Mouse (Mus musculus): ENCODE data around the gene Tspan3. TPM values are rescaled to one million over a fixed set of nuclear protein-coding genes. Genes with fewer than 3 reads are reported as not detected.

Gene Tspan3
- polyA plus RNA-seq, 1 experiment from 2014 or later: 399 TPM

GRCm38 (mm10) chr9:56092102-56092501 is 73.2 kb downstream of the Tspan3 start:
- Histone ChIP-seq H3K27me3 (ENCODE audit: insufficient read depth, poor library complexity, severe bottlenecking) (no peaks in the 10 kb centered on the region), H3K4me1 (peaks cover 31% of the 10 kb centered on the region), H3K9me3 (no peaks in the 10 kb centered on the region), H3K36me3 (no peaks in the 10 kb centered on the region), H3K4me3 (no peak overlapping the region), H3K27ac (no peak overlapping the region)
- no peak for DNase-seq (ENCODE audit: low spot score)
- WGBS: 38% methylated on average over 2 of the region's 2 CpGs

GRCm38 (mm10) chr9:56090546-56091225 is 74.6 kb downstream of the Tspan3 start:
- 77% methylated on average over 5 of the region's 5 CpGs for WGBS
- H3K27ac ChIP-seq: peak overlapping the region; percentile 82
- no peaks in the 10 kb centered on the region for H3K9me3 ChIP-seq
- peaks cover 31% of the 10 kb centered on the region for H3K4me1 ChIP-seq
- H3K27me3 ChIP-seq (ENCODE audit: insufficient read depth, poor library complexity, severe bottlenecking): peaks cover 3% of the 10 kb centered on the region; the same call in 1 of the 2 replicates
- 0 out of 2 replicates have a peak overlapping the region, but pooled peaks have one; percentile 33 for H3K4me3 ChIP-seq
- H3K36me3 ChIP-seq: no peaks in the 10 kb centered on the region
- no peak for DNase-seq (ENCODE audit: low spot score)

- DNase-seq (ENCODE audit: low spot score): no peak
- H3K9me3 ChIP-seq: no peaks in the 10 kb centered on the region
- H3K36me3 ChIP-seq: no peaks in the 10 kb centered on the region
- peaks cover 3% of the 10 kb centered on the region; the same call in 1 of the 2 replicates for H3K27me3 ChIP-seq (ENCODE audit: insufficient read depth, poor library complexity, severe bottlenecking)
- H3K27ac ChIP-seq: peak within 1 kb of the TSS; percentile 82
- 32% methylated on average over 22 of the region's 22 CpGs for WGBS
- H3K4me1 ChIP-seq: peaks cover 35% of the 10 kb centered on the region
- H3K4me3 ChIP-seq: peak within 1 kb of the TSS; percentile 33
Observed at GRCm38 (mm10) chr9:56089778-56090520, 75.3 kb downstream of the Tspan3 start, which contains the start of gene Pstpip1. Gene Pstpip1, plus strand, starts transcription at chr9:56089962.

GRCm38 (mm10) chr9:56086524-56086923 is 78.8 kb downstream of the Tspan3 start:
- Histone ChIP-seq H3K4me3 (no peak overlapping the region), H3K9me3 (no peaks in the 10 kb centered on the region), H3K4me1 (peaks cover 31% of the 10 kb centered on the region), H3K27ac (no peak overlapping the region), H3K27me3 (ENCODE audit: insufficient read depth, poor library complexity, severe bottlenecking) (peaks cover 3% of the 10 kb centered on the region; the same call in 1 of the 2 replicates), H3K36me3 (no peaks in the 10 kb centered on the region)
- DNase-seq (ENCODE audit: low spot score): no peak
- WGBS: 82% methylated on average over 5 of the region's 5 CpGs

Other genes with a start within 250 kb of the Tspan3 start
- 6.3 and 7.0 TPM in 2 replicates for gene Scaper, start 227.4 kb downstream of the Tspan3 start, polyA plus RNA-seq (2016; fragmentation: Nextera tagmentation; extraction: Ambion mirVana)
- not detected in 2 replicates for gene 4930563M21Rik, start 154.9 kb downstream of the Tspan3 start, polyA plus RNA-seq (2016; fragmentation: Nextera tagmentation; extraction: Ambion mirVana)
- 182 and 205 TPM in 2 replicates for gene Rcn2, start 123.6 kb downstream of the Tspan3 start, polyA plus RNA-seq (2016; fragmentation: Nextera tagmentation; extraction: Ambion mirVana)
- 0.58 and 1.2 TPM in 2 replicates for gene Pstpip1, start 75.5 kb downstream of the Tspan3 start, polyA plus RNA-seq (2016; fragmentation: Nextera tagmentation; extraction: Ambion mirVana)